Mouse (Mus musculus) CD4-positive, CD25-positive, alpha-beta regulatory T cell, adult 4 months (primary cell): ENCODE results near the gene Brwd1. TPM values are rescaled to one million over a fixed set of nuclear protein-coding genes. Genes with fewer than 3 reads are reported as not detected.
"Not testable (repeated sequence)": the region's sequence is repeated elsewhere in the genome, so short reads cannot be mapped to it uniquely, and the experiment has no call there.

Source experiments
- ATAC-seq: one replicate; pipeline ENCODE4 v1.8.0; 2017
- polyA plus RNA-seq, 2 experiments: library from polyadenylated mRNA; unstranded; fragments of 100-300 nt; shearing (Covaris generic); gene quantifications; one replicate each; pipeline ENCODE4 v1.2.1; 2017

Brwd1 gene
- polyA plus RNA-seq, 2 experiments from 2014 or later = 54.9 to 60.0 TPM

GRCm38 (mm10) chr16:96080524-96080923 lies 1.8 kb downstream of the Brwd1 start:
- no peak for ATAC-seq

- no peak for ATAC-seq
Measured at GRCm38 (mm10) chr16:96068364-96068763, 14.0 kb downstream of the Brwd1 start.

GRCm38 (mm10) chr16:96066174-96066573 lies 16.2 kb downstream of the Brwd1 start:
- ATAC-seq = no peak

GRCm38 (mm10) chr16:96064649-96065048 lies 17.7 kb downstream of the Brwd1 start:
- no peak for ATAC-seq

DNA sequence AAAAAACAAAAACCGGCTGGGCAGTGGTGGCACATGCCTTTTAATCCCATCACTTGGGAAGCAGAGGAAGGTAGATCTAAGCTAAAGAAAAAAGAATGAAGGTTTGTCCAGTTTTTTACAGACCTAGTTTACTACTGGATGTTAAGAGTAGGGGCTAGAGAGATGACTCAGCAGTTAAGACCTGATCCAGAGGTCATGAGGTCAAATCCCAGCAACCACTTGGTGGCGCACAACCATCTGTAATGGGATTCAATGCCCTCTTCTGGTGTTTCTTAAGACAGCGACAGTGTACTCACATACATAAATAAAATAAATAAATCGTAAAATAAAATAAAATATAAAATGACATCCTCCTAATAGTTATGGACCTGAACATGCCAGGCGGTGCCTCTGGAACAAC lies 38.2 kb downstream of the Brwd1 start:
- no peak for ATAC-seq

DNA sequence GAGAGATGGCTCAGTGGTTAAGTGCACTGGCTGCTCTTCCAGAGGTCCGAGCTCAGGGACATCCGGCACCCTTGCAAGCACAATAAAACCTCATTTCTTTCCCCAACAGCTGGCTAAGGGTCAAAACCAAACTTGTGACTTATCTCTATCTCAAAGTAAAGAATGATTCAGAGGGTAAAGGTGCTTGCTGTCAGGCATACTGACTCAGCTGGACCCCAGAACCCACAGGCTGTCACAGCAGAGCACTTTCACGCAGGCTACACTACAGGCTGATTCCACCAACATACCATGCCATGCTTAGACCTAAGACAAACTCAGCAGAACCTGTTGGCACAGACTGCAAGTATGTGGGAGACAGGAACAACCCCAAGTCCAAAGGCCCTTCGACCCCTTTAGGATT lies 41.6 kb downstream of the Brwd1 start:
- no peak for ATAC-seq

GRCm38 (mm10) chr16:96039538-96039937 lies 42.8 kb downstream of the Brwd1 start:
- ATAC-seq = no peak

DNA sequence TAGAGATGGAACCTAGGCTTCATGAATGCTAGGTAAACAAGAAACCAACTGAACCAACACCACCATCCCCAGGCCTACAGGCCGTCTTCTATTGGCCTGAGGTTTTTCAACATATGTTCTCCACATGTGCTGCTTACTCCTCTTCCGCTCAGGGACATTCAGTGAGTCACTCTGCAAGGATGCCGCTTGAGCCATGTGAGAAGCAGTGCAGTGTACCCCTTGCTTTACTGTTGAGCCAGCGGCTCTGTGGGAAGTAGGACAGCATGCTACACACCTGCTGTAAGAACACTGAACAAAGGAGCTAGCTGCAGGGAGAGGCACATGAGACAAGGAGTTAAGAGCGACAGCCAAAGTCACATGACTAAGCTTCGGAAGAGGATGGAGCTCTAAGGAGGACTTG lies 47.9 kb downstream of the Brwd1 start:
- no peak for ATAC-seq

GRCm38 (mm10) chr16:96032368-96033043 lies 49.8 kb downstream of the Brwd1 start:
- peak; percentile 51 for ATAC-seq

- peak; percentile 47 for ATAC-seq
Measured at GRCm38 (mm10) chr16:96030476-96031102, 51.7 kb downstream of the Brwd1 start.

DNA sequence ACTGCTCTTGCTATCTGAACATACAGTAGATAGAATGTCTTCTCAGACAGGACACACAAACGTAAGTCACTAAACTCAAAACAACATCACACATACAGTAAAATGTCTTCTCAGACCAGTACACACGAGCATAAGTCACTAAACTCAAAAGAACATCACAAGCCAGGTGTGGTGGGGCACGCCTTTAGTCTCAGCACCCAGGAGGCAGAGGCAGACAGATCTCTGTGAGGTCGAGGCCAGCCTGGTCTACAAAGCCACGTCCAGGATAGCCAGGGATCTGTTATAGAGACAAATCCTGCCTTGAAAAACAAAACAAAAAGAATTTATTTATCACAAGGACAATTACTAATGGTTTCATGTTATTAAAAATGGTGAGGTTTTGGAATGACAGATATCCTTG lies 56.1 kb downstream of the Brwd1 start:
- ATAC-seq = no peak

- ATAC-seq = peak; percentile 34
Measured at GRCm38 (mm10) chr16:96025244-96025643, 57.1 kb downstream of the Brwd1 start.

DNA sequence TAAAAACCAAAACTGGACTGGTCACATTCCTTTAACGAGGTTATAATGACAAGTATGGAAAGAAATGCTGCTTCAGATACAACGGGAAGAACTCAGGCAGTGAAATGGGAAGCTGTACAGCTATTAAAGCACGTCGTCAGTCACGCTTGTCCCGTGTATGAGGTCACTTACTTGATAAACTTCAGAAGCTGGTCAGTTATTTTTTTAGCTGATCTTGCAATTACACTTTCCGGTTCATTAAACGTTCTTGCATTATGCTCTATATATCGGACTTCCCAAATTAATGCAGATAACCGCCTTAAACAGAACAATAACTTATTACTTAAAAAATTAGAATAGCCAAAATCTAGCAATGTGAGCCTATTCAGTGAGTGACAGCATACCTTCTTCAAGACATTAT lies 61.3 kb downstream of the Brwd1 start:
- no peak for ATAC-seq

DNA sequence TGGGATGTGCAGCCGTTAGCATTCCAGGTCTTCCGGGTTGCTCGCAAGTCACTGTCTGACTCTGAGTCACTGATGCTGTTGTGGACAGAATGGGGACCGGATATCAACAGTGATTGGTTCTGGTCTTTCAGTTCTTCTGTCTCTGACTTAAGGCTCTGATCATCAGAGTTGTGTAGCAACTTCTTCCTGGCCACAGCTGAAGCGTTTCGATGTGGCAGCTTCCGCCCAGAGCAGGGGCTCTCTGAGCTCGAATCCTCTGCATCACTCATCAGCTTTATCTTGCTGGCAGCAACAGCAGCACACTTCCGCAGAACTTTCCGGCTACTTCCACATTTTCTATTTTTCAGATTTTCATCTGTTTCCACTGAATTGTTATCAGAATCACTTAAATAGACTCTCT lies 73.2 kb downstream of the Brwd1 start:
- ATAC-seq = not testable (repeated sequence)

- not testable (repeated sequence) for ATAC-seq
Measured at GRCm38 (mm10) chr16:96004278-96004677, 78.0 kb downstream of the Brwd1 start.

- peak; percentile 76 for ATAC-seq
Measured at GRCm38 (mm10) chr16:95999291-95999690, 83.0 kb downstream of the Brwd1 start.

- ATAC-seq = no peak
Measured at GRCm38 (mm10) chr16:95996156-95996555, 86.2 kb downstream of the Brwd1 start.

DNA sequence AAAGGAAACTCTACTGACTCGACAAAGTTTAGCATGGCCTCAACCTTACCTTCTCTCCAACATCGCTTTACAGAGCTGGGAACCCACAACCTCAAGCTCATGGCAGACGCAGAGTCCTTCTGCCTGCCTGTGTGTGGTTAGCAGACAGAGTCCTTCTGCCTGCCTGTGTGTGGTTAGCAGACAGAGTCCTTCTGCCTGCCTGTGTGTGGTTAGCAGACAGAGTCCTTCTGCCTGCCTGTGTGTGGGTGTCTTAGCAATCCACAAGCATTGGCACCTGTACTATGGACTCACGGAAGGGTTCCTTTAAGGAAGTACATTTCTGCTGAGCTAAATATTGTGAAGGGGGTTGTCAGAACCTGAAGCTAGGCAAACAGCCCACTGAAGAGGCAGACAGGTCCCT lies 87.8 kb downstream of the Brwd1 start:
- not testable (repeated sequence) for ATAC-seq

DNA sequence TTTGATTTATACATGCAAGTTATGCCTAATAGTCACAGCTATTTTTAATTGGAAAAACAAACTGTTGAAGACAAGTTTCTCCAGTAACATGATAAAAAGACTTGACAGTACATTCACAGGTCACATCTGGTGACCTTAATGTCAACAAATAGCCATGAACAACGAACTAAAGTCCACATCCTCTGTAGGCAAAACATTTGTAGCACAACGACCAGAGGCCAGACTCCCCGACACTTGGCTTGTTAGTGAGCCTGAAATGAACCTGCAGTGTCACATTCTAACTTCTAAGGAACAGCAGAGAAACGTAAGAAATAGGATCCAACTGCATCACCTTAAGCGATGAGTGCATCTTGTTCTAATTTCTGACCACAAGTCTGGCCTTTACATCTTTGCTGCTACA lies 89.7 kb downstream of the Brwd1 start:
- no peak for ATAC-seq

DNA sequence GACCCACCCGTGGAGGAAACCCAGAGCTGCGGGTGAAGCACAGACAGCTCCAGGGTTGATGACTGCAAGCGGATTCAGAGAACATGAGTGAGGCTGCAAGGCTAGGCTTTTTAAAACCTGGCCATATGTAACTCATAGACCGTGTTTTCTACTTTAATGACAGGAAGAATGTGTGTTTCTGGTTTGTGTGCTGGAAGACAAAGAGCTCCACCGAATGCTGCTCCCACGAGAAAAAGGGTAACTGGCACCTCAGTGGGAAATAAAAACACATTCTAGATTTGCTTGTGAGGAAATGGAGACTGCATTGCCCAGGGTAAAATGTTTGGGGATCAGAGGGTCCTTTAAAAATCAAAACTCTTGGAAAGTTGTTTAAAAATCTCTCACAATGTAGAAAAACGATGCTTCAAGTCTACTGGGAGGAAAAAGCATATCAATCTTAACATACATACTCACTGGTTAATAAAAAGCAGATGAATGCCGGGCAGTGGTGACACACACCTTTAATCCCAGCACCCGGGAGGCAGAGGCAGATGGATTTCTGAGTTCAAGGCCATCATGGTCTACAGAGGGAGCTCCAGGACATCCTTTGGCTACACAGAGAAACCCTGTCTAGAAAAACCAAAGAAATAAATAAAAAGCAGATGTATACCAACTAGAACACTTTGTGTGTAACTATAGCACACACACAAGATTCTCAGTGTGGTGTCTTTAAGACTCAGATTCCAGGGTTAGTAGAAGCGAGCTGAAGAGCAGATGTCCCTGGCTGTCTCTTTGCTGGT lies 91.0 kb downstream of the Brwd1 start:
- ATAC-seq = no peak

DNA sequence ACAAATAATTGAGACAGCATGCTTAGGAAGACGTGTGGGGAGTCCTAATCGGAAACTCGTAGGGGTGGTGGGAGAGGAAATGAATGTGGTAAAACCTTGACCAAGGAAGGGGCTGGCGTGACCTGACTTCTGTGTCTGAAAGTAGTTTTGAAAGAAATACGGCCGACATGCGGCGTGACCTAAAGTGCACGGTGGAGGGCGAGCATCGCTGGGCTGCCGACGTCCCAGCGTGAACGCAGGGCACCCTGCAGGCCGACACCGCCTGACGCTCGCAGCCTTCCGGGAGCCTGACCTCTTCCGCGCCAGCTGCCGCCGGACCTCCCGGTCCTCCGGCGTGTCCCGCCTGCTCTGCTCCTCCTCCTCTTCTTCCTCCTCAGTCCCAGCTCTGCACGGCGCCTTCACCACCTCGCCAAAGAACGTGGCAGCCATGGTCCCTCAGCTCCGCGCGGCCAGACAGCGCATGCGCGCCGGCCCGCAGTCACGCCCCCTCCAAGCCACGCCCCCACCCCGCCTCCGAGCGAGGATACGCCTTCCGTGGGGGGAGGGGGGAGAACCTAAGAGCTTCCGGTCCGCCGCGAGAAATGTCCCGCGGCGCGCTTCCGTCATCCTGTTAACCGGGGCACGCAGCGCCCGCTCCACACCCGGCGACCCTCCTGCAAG lies 91.7 kb downstream of the Brwd1 start, which contains the start of gene Psmg1:
Gene Psmg1, minus strand, starts transcription at position 499 of the 660 bp plus-strand sequence.
- ATAC-seq = peak; percentile 79

DNA sequence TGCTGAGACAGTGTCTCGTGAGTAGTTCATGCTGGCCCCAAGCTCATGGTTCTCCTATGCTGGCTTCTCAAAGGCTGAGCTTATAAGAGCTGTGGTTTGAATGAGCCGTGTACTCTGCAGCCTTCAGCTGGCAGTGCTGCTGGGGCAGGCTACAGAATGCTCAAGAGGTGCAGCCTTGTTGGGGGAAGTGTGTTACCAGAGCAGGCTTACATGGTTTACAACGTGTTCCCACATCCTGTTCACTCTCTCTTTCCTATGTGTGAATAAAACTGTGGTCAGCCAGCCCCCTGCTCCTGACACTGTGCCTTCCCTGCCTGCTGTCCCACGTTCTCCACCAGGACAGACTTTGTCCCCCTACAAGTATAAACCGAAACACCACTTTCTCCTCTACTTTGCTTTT lies 97.4 kb downstream of the Brwd1 start:
- ATAC-seq = peak; percentile 88

GRCm38 (mm10) chr16:95983601-95984000 lies 98.7 kb downstream of the Brwd1 start:
- peak; percentile 65 for ATAC-seq
